Mouse (Mus musculus): ENCODE data around the gene Hist1h2ae. TPM values are rescaled to one million over a fixed set of nuclear protein-coding genes. Genes with fewer than 3 reads are reported as not detected.
A peak's percentile ranks its signal among the peaks of the same experiment; 100 is the strongest.
"Not testable (repeated sequence)": the region's sequence is repeated elsewhere in the genome, so short reads cannot be mapped to it uniquely, and the experiment has no call there.

Gene Hist1h2ae
- polyA plus RNA-seq, 2 experiments, result 10.8 to 151 TPM

- peak in 1 of 3 experiments; percentile 63 for DNase-seq (ENCODE audit: low read depth in 3 of 3, low spot score in 3 of 3)
Measured at GRCm38 (mm10) chr13:23570261-23571021, 579 bp downstream of the Hist1h2ae start.

GRCm38 (mm10) chr13:23564482-23564881, 6.5 kb downstream of the Hist1h2ae start:
- Histone ChIP-seq H3K4me2 (ENCODE audit: low read depth) (no peak overlapping the region), H3K27ac (peak overlapping the region; percentile 92), H3K27me3 (ENCODE audit: control insufficient read depth, insufficient read depth, low read length) (no peaks in the 10 kb centered on the region), H3K36me3 (replicated peaks; ENCODE audit: control insufficient read depth, insufficient read depth, low read depth) (no peaks in the 10 kb centered on the region), H3K9ac (replicated peaks) (no peak overlapping the region; the same call in 1 of the 2 replicates), H3K4me1 (replicated peaks; ENCODE audit: control insufficient read depth in 2 of 2, insufficient read depth in 2 of 2, low read length in 1 of 2) (peaks cover 24 to 32% of the 10 kb centered on the region in 2 experiments), H3K4me3 (ENCODE audit: insufficient read depth in 1 of 2, low read depth in 2 of 2, low read length in 2 of 2) (no peak overlapping the region), H3K9me3 (ENCODE audit: control insufficient read depth, low read length) (no peaks in the 10 kb centered on the region)
- 74% methylated on average over 2 of the region's 2 CpGs for WGBS (ENCODE audit: insufficient replicate concordance)
- TF ChIP-seq EP300 (IDR thresholded peaks at IDR 0.05; ENCODE audit: low read depth) (no peak), CTCF (IDR thresholded peaks at IDR 0.05; ENCODE audit: low read depth) (no peak)
- no peak for DNase-seq (ENCODE audit: low read depth in 3 of 3, low spot score in 3 of 3)
- ATAC-seq (ENCODE audit: insufficient read depth), result no peak

More at GRCm38 (mm10) chr13:23570261-23571021, 579 bp downstream of the Hist1h2ae start:
- peak overlapping the region; percentile 48 to 65 for H3K4me3 ChIP-seq (ENCODE audit: insufficient read depth in 1 of 2, low read depth in 2 of 2, low read length in 2 of 2)
- under 1% methylated on average over 21 of the region's 41 CpGs for WGBS (ENCODE audit: insufficient replicate concordance)
- ATAC-seq (ENCODE audit: insufficient read depth); H3K9me3 ChIP-seq (ENCODE audit: control insufficient read depth, low read length); H3K36me3 ChIP-seq (replicated peaks; ENCODE audit: control insufficient read depth, insufficient read depth, low read depth); H3K27me3 ChIP-seq (ENCODE audit: control insufficient read depth, insufficient read depth, low read length): not testable (repeated sequence)
- H3K27ac ChIP-seq, result peak overlapping the region; percentile 97
- H3K4me2 ChIP-seq (ENCODE audit: low read depth), result peak overlapping the region; percentile 79
- 0 out of 2 replicates have a peak, but pooled peaks have one; percentile 6 for TF ChIP-seq CTCF (IDR thresholded peaks at IDR 0.05; ENCODE audit: low read depth)
- peak; percentile 3; the same call in 1 of the 2 replicates for TF ChIP-seq EP300 (IDR thresholded peaks at IDR 0.05; ENCODE audit: low read depth)
- peaks cover 12 to 20% of the 10 kb centered on the region in 2 experiments for H3K4me1 ChIP-seq (replicated peaks; ENCODE audit: control insufficient read depth in 2 of 2, insufficient read depth in 2 of 2, low read length in 1 of 2)
- peak overlapping the region; percentile 88 for H3K9ac ChIP-seq (replicated peaks)

- peak overlapping the region; percentile 40 to 54 for H3K4me3 ChIP-seq (ENCODE audit: insufficient read depth in 1 of 2, low read depth in 2 of 2, low read length in 2 of 2)
- H3K4me1 ChIP-seq (replicated peaks; ENCODE audit: control insufficient read depth in 2 of 2, insufficient read depth in 2 of 2, low read length in 1 of 2), result peaks cover 24 to 29% of the 10 kb centered on the region in 2 experiments
- 2% methylated on average over 18 of the region's 18 CpGs for WGBS (ENCODE audit: insufficient replicate concordance)
- H3K9me3 ChIP-seq (ENCODE audit: control insufficient read depth, low read length), result no peaks in the 10 kb centered on the region
- DNase-seq (ENCODE audit: low read depth in 3 of 3, low spot score in 3 of 3) (peak in 1 of 3 experiments; percentile 75), ATAC-seq (ENCODE audit: insufficient read depth) (peak; percentile 5; the same call in 1 of the 2 replicates)
- peak overlapping the region; percentile 69 for H3K4me2 ChIP-seq (ENCODE audit: low read depth)
- H3K9ac ChIP-seq (replicated peaks), result peak overlapping the region; percentile 70
- TF ChIP-seq CTCF (IDR thresholded peaks at IDR 0.05; ENCODE audit: low read depth) (peak; percentile 42; the same call in 1 of the 2 replicates), EP300 (IDR thresholded peaks at IDR 0.05; ENCODE audit: low read depth) (no peak)
- no peaks in the 10 kb centered on the region for H3K27me3 ChIP-seq (ENCODE audit: control insufficient read depth, insufficient read depth, low read length)
- H3K27ac ChIP-seq, result peak overlapping the region; percentile 92
- no peaks in the 10 kb centered on the region for H3K36me3 ChIP-seq (replicated peaks; ENCODE audit: control insufficient read depth, insufficient read depth, low read depth)
Measured at GRCm38 (mm10) chr13:23562699-23563462, 8.1 kb downstream of the Hist1h2ae start.

- peak within 1 kb of the TSS; percentile 40 to 54 for H3K4me3 ChIP-seq (ENCODE audit: insufficient read depth in 1 of 2, low read depth in 2 of 2, low read length in 2 of 2)
- under 1% methylated on average over 50 of the region's 67 CpGs for WGBS (ENCODE audit: insufficient replicate concordance)
- peak within 1 kb of the TSS; percentile 92 for H3K27ac ChIP-seq
- not testable (repeated sequence) for H3K36me3 ChIP-seq (replicated peaks; ENCODE audit: control insufficient read depth, insufficient read depth, low read depth); H3K27me3 ChIP-seq (ENCODE audit: control insufficient read depth, insufficient read depth, low read length); H3K9me3 ChIP-seq (ENCODE audit: control insufficient read depth, low read length)
- H3K4me1 ChIP-seq (replicated peaks; ENCODE audit: control insufficient read depth in 2 of 2, insufficient read depth in 2 of 2, low read length in 1 of 2), result peaks cover 22 to 24% of the 10 kb centered on the region in 2 experiments
- peak within 1 kb of the TSS; percentile 69 for H3K4me2 ChIP-seq (ENCODE audit: low read depth)
- peak; percentile 92 for ATAC-seq (ENCODE audit: insufficient read depth)
- peak within 1 kb of the TSS; percentile 81 for H3K9ac ChIP-seq (replicated peaks)
- peak; percentile 72 for TF ChIP-seq EP300 (IDR thresholded peaks at IDR 0.05; ENCODE audit: low read depth)
- peak; percentile 98 for DNase-seq (ENCODE audit: low read depth in 3 of 3, low spot score in 3 of 3)
Measured at GRCm38 (mm10) chr13:23561883-23562659, 8.9 kb downstream of the Hist1h2ae start, which contains the start of gene Hist1h3e. Gene Hist1h3e (minus strand): TSS chr13:23562369.

GRCm38 (mm10) chr13:23561531-23561882, 9.5 kb downstream of the Hist1h2ae start:
- peak overlapping the region; percentile 92 for H3K27ac ChIP-seq
- peak overlapping the region; percentile 81 for H3K9ac ChIP-seq (replicated peaks)
- H3K27me3 ChIP-seq (ENCODE audit: control insufficient read depth, insufficient read depth, low read length); DNase-seq (ENCODE audit: low read depth in 3 of 3, low spot score in 3 of 3); H3K9me3 ChIP-seq (ENCODE audit: control insufficient read depth, low read length); ATAC-seq (ENCODE audit: insufficient read depth); H3K36me3 ChIP-seq (replicated peaks; ENCODE audit: control insufficient read depth, insufficient read depth, low read depth): not testable (repeated sequence)
- H3K4me3 ChIP-seq (ENCODE audit: insufficient read depth in 1 of 2, low read depth in 2 of 2, low read length in 2 of 2), result peak overlapping the region; percentile 38 to 54
- WGBS (ENCODE audit: insufficient replicate concordance), result 0% methylated on average over 2 of the region's 5 CpGs
- peaks cover 24 to 28% of the 10 kb centered on the region in 2 experiments for H3K4me1 ChIP-seq (replicated peaks; ENCODE audit: control insufficient read depth in 2 of 2, insufficient read depth in 2 of 2, low read length in 1 of 2)
- H3K4me2 ChIP-seq (ENCODE audit: low read depth), result peak overlapping the region; percentile 69

DNA sequence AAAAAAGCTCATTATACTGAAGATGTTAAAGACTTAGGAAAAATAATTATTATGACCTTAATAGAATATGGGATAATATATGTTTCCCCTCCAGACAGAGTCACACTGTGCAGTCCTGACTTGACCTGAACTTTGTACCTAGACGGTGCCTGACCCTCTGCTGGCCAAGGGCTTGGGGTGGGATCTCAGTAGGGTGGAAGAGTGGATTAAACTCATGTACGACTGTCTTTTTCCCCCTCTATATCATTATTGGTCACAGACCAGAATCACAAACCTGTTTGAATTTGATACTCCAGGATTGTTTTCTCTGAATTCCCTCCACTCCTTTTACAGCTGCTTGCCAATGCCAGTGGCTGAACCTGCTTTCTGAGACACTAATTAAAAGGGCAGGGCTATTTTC, 10.3 kb downstream of the Hist1h2ae start:
- Histone ChIP-seq H3K9ac (replicated peaks) (peak overlapping the region; percentile 62), H3K4me2 (ENCODE audit: low read depth) (peak overlapping the region; percentile 66), H3K27ac (peak overlapping the region; percentile 89), H3K4me1 (replicated peaks; ENCODE audit: control insufficient read depth in 2 of 2, insufficient read depth in 2 of 2, low read length in 1 of 2) (peaks cover 24 to 27% of the 10 kb centered on the region in 2 experiments), H3K4me3 (ENCODE audit: insufficient read depth in 1 of 2, low read depth in 2 of 2, low read length in 2 of 2) (peak overlapping the region; percentile 32 to 38; a peak in 3 of 4 replicates)
- not testable (repeated sequence) for ATAC-seq (ENCODE audit: insufficient read depth); DNase-seq (ENCODE audit: low read depth in 3 of 3, low spot score in 3 of 3); H3K36me3 ChIP-seq (replicated peaks; ENCODE audit: control insufficient read depth, insufficient read depth, low read depth); H3K27me3 ChIP-seq (ENCODE audit: control insufficient read depth, insufficient read depth, low read length); H3K9me3 ChIP-seq (ENCODE audit: control insufficient read depth, low read length)
- 26% methylated on average over 2 of the region's 2 CpGs for WGBS (ENCODE audit: insufficient replicate concordance)

All from liver, embryonic 14.5 days (tissue).